Mouse (Mus musculus) testis, adult 2 months (tissue): Measurements from ENCODE around the gene Cd200r4.

ENCODE experiments used
- CTCF ChIP-seq: fragments of 200-500 bp; IDR thresholded peaks from 2 replicates; pipeline ENCODE4 v1.5.1; 2012; ENCODE audit warnings: low read depth, mild to moderate bottlenecking, inconsistent platforms, low read length, moderate library complexity; ENCODE audit not compliant: control insufficient read depth, insufficient read depth, insufficient replicate concordance
- POLR2A ChIP-seq: fragments of 200-500 bp; IDR thresholded peaks from 2 replicates; pipeline ENCODE4 v1.6.1; 2012; ENCODE audit warnings: low read depth, mild to moderate bottlenecking, inconsistent platforms, low read length, moderate library complexity; ENCODE audit not compliant: control insufficient read depth

DNA sequence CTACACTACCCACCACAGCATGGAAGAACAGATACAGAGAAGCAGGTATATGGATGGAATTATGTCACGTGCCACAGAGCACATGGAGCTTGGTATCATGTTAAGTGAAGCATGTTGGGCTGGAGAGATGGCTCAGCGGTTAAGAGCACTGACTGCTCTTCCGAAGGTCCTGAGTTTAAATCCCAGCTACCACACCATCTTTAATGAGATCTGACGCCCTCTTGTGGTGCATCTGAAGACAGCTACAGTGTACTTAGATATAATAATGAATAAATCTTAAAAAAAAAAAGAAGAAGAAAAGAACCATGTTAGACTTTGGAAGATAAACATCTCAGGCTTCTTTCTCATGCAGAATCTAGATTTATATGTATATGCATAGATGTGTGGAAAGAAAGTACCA lies 30.8 kb upstream of the Cd200r4 start:
- TF ChIP-seq CTCF (no peak), POLR2A (no peak)
